Mouse (Mus musculus): Measurements from ENCODE around the gene Wdr37. TPM values are rescaled to one million over a fixed set of nuclear protein-coding genes. Genes with fewer than 3 reads are reported as not detected.

Wdr37 gene
- polyA plus RNA-seq, 1 experiment from 2014 or later, result 21.3 TPM

Small RNA genes lying within 50 kb of the gene (microRNA-seq; reads per million reads assigned to microRNA genes)
- not detected for gene Gm22750

Other genes with a start within 250 kb of the Wdr37 start
- gene Idi1, start 13.6 kb upstream of the Wdr37 start, polyA plus RNA-seq (2015; fragmentation: Nextera tagmentation; extraction: Ambion mirVana), result 58.8 and 62.2 TPM in 2 replicates
- gene Gm9745, start 76.3 kb upstream of the Wdr37 start, polyA plus RNA-seq (2015; fragmentation: Nextera tagmentation; extraction: Ambion mirVana), result not detected in 2 replicates
- 0.46 and 0.56 TPM in 2 replicates for gene Idi2, start 81.0 kb upstream of the Wdr37 start, polyA plus RNA-seq (2015; fragmentation: Nextera tagmentation; extraction: Ambion mirVana)
- 89.4 and 100 TPM in 2 replicates for gene Gtpbp4, start 124.2 kb upstream of the Wdr37 start, polyA plus RNA-seq (2015; fragmentation: Nextera tagmentation; extraction: Ambion mirVana)
- gene Larp4b, start 222.0 kb upstream of the Wdr37 start, polyA plus RNA-seq (2015; fragmentation: Nextera tagmentation; extraction: Ambion mirVana), result 31.0 and 34.2 TPM in 2 replicates

Data from embryonic facial prominence, embryonic 13.5 days (tissue).